8 mouse cellular contexts compared by ENCODE assay signal in genomic region chr2:120068555-120069465, GRCm38 (mm10). TPM values are rescaled to one million over a fixed set of nuclear protein-coding genes. Genes with fewer than 3 reads are reported as not detected.
DNase-seq lines count a peak whose midpoint lies in the region; ATAC-seq and TF ChIP-seq lines count a peak whose summit lies in the region.

No protein-coding gene starts in this region.

- TF ChIP-seq POLR2A in ES-Bruce4 (IDR thresholded peaks at IDR 0.05; ENCODE audit: insufficient read depth, low read length) = no peak
- TF ChIP-seq POLR2A in limb, embryonic 14.5 days (IDR thresholded peaks at IDR 0.05; ENCODE audit: borderline replicate concordance, extremely low read depth, insufficient read depth, insufficient read length) = no peak

- no peak overlapping the region for H3K27ac ChIP-seq in ES-Bruce4 (ENCODE audit: insufficient read depth, low read length)
- H3K27ac ChIP-seq in hindbrain, embryonic 10.5 days = peak overlapping the region; percentile 74
- no peak overlapping the region for H3K27ac ChIP-seq in limb, embryonic 14.5 days (replicated peaks; ENCODE audit: low read depth, low read length)
- no peak overlapping the region for H3K27ac ChIP-seq in neural tube, embryonic 12.5 days

- peak; percentile 44 for DNase-seq in CD4-positive, CD25-positive, alpha-beta regulatory T cell, adult 2 months (ENCODE audit: low read depth, low spot score)
- peak; percentile 53 for DNase-seq in hindbrain, embryonic 10.5 days (ENCODE audit: low spot score)
- peak; percentile 25 for DNase-seq in limb, embryonic 14.5 days (ENCODE audit: low spot score)
- DNase-seq in right cerebral cortex, postnatal 25 days = no peak

- peak; percentile 78 for TF ChIP-seq CTCF in ES-Bruce4 (IDR thresholded peaks at IDR 0.05; ENCODE audit: low read depth, low read length)

- WGBS in hindbrain, embryonic 10.5 days = 37% methylated on average over 16 of the region's 16 CpGs
- WGBS in limb, embryonic 14.5 days = 45% methylated on average over 16 of the region's 16 CpGs
- 43% methylated on average over 16 of the region's 16 CpGs for WGBS in neural tube, embryonic 12.5 days

- no peaks in the 10 kb centered on the region for H3K4me1 ChIP-seq in ES-Bruce4 (ENCODE audit: control insufficient read depth, insufficient read depth, low read length)
- peaks cover 34% of the 10 kb centered on the region for H3K4me1 ChIP-seq in hindbrain, embryonic 10.5 days (replicated peaks)
- no peaks in the 10 kb centered on the region for H3K4me1 ChIP-seq in limb, embryonic 14.5 days (ENCODE audit: control insufficient read depth, insufficient read depth, low read length)
- no peaks in the 10 kb centered on the region for H3K4me1 ChIP-seq in neural tube, embryonic 12.5 days

- no peak overlapping the region for H3K9ac ChIP-seq in ES-Bruce4 (ENCODE audit: low read depth, poor library complexity, severe bottlenecking)
- no peak overlapping the region; the same call in 1 of the 2 replicates for H3K9ac ChIP-seq in limb, embryonic 14.5 days (ENCODE audit: low read depth, low read length, severe bottlenecking)
- H3K9ac ChIP-seq in neural tube, embryonic 12.5 days = no peak overlapping the region

- ATAC-seq in CD4-positive, CD25-positive, alpha-beta regulatory T cell, adult 4 months = no peak
- peak; percentile 72 for ATAC-seq in common myeloid progenitor, adult 5-6 weeks (replicated peaks; ENCODE audit: low read depth, poor library complexity, severe bottlenecking)
- peak; percentile 21; the same call in 1 of the 2 replicates for ATAC-seq in limb, embryonic 14.5 days (ENCODE audit: low FRiP score, low read depth)
- peak; percentile 25; the same call in 1 of the 2 replicates for ATAC-seq in neural tube, embryonic 12.5 days (ENCODE audit: low FRiP score, low read depth)

- TF ChIP-seq EP300 in ES-Bruce4 (IDR thresholded peaks at IDR 0.05; ENCODE audit: insufficient read depth, low read depth, low read length) = no peak

- no peaks in the 10 kb centered on the region for H3K36me3 ChIP-seq in ES-Bruce4 (ENCODE audit: control insufficient read depth, insufficient read depth, low read length, poor library complexity, severe bottlenecking)
- H3K36me3 ChIP-seq in hindbrain, embryonic 10.5 days = no peaks in the 10 kb centered on the region
- no peaks in the 10 kb centered on the region for H3K36me3 ChIP-seq in limb, embryonic 14.5 days (ENCODE audit: control insufficient read depth, insufficient read depth, low read length)
- no peaks in the 10 kb centered on the region for H3K36me3 ChIP-seq in neural tube, embryonic 12.5 days

- H3K4me2 ChIP-seq in limb, embryonic 14.5 days (replicated peaks; ENCODE audit: low read depth, low read length, severe bottlenecking) = no peak overlapping the region
- 0 out of 2 replicates have a peak overlapping the region, but pooled peaks have one; percentile 15 for H3K4me2 ChIP-seq in neural tube, embryonic 12.5 days (replicated peaks)

- no peaks in the 10 kb centered on the region for H3K27me3 ChIP-seq in ES-Bruce4 (ENCODE audit: control insufficient read depth, insufficient read depth, low read length, poor library complexity, severe bottlenecking)
- H3K27me3 ChIP-seq in hindbrain, embryonic 10.5 days (ENCODE audit: insufficient read depth, poor library complexity, severe bottlenecking) = peaks cover 9% of the 10 kb centered on the region
- no peaks in the 10 kb centered on the region for H3K27me3 ChIP-seq in limb, embryonic 14.5 days (ENCODE audit: control insufficient read depth, insufficient read depth, low read length)
- H3K27me3 ChIP-seq in neural tube, embryonic 12.5 days (replicated peaks) = 0 out of 2 replicates have a peak, but pooled peaks cover 3% of the 10 kb centered on the region

- H3K9me3 ChIP-seq in ES-Bruce4 (replicated peaks; ENCODE audit: control insufficient read depth, insufficient read depth, low read length, poor library complexity, severe bottlenecking) = no peaks in the 10 kb centered on the region
- H3K9me3 ChIP-seq in hindbrain, embryonic 10.5 days = no peaks in the 10 kb centered on the region
- no peaks in the 10 kb centered on the region for H3K9me3 ChIP-seq in limb, embryonic 14.5 days (ENCODE audit: control insufficient read depth, low read length)
- H3K9me3 ChIP-seq in neural tube, embryonic 12.5 days = no peaks in the 10 kb centered on the region

- peak overlapping the region; percentile 54 for H3K4me3 ChIP-seq in ES-Bruce4 (ENCODE audit: low read depth, low read length)
- peak overlapping the region; percentile 11; the same call in 1 of the 2 replicates for H3K4me3 ChIP-seq in hindbrain, embryonic 10.5 days
- H3K4me3 ChIP-seq in limb, embryonic 14.5 days (replicated peaks; ENCODE audit: low read length) = no peak overlapping the region
- H3K4me3 ChIP-seq in neural tube, embryonic 12.5 days = no peak overlapping the region

RNA-seq across cellular contexts. Expression of gene Pla2g4b, which starts 35.6 kb away (rescaled TPM):
- polyA plus RNA-seq in CD4-positive, CD25-positive, alpha-beta regulatory T cell, adult 4 months (2017; shearing (Covaris generic)) = 1 to 10 TPM; 1.3 to 2.2 TPM
- 5.6 and 8.3 TPM in 2 replicates for polyA plus RNA-seq in ES-Bruce4 (2011; ENCODE audit: insufficient read depth, insufficient read length, low read depth, missing spikeins)
- total RNA-seq in common myeloid progenitor, adult 5-6 weeks (2017) = 0.64 TPM in 1 of 2 replicates, not detected in the other
- 3.2 and 3.8 TPM in 2 replicates for polyA plus RNA-seq in hindbrain, embryonic 10.5 days (2016; fragmentation: Nextera tagmentation; extraction: Ambion mirVana)
- 21.9 and 22.8 TPM in 2 replicates for polyA plus RNA-seq in limb, embryonic 14.5 days (2012; rRNA removed)
- polyA plus RNA-seq in limb, embryonic 14.5 days (2014; fragmentation: Nextera tagmentation; extraction: Ambion mirVana) = 1.7 and 1.9 TPM in 2 replicates
- polyA plus RNA-seq in neural tube, embryonic 12.5 days (2016; fragmentation: Nextera tagmentation; extraction: Ambion mirVana) = 4.6 and 4.9 TPM in 2 replicates

RNA-seq across cellular contexts. Expression of gene Gm28042, which starts 41.5 kb away (rescaled TPM):
- polyA plus RNA-seq in CD4-positive, CD25-positive, alpha-beta regulatory T cell, adult 4 months (2017; shearing (Covaris generic)) = 1 to 10 TPM; 2.5 to 2.9 TPM
- polyA plus RNA-seq in ES-Bruce4 (2011; ENCODE audit: insufficient read depth, insufficient read length, low read depth, missing spikeins) = 3.5 and 4.2 TPM in 2 replicates
- total RNA-seq in common myeloid progenitor, adult 5-6 weeks (2017) = 0.23 and 1.4 TPM in 2 replicates
- 3.3 and 6.0 TPM in 2 replicates for polyA plus RNA-seq in hindbrain, embryonic 10.5 days (2016; fragmentation: Nextera tagmentation; extraction: Ambion mirVana)
- polyA plus RNA-seq in limb, embryonic 14.5 days (2012; rRNA removed) = 19.5 and 26.1 TPM in 2 replicates
- 3.0 and 4.6 TPM in 2 replicates for polyA plus RNA-seq in limb, embryonic 14.5 days (2014; fragmentation: Nextera tagmentation; extraction: Ambion mirVana)
- 5.0 and 6.3 TPM in 2 replicates for polyA plus RNA-seq in neural tube, embryonic 12.5 days (2016; fragmentation: Nextera tagmentation; extraction: Ambion mirVana)

RNA-seq across cellular contexts. Expression of gene Jmjd7, which starts 41.5 kb away (rescaled TPM):
- 10 to 100 TPM; 24.3 to 28.4 TPM for polyA plus RNA-seq in CD4-positive, CD25-positive, alpha-beta regulatory T cell, adult 4 months (2017; shearing (Covaris generic))
- polyA plus RNA-seq in ES-Bruce4 (2011; ENCODE audit: insufficient read depth, insufficient read length, low read depth, missing spikeins) = 16.2 and 18.2 TPM in 2 replicates
- total RNA-seq in common myeloid progenitor, adult 5-6 weeks (2017) = 4.2 and 6.2 TPM in 2 replicates
- polyA plus RNA-seq in hindbrain, embryonic 10.5 days (2016; fragmentation: Nextera tagmentation; extraction: Ambion mirVana) = 24.2 and 25.1 TPM in 2 replicates
- 20.2 and 24.9 TPM in 2 replicates for polyA plus RNA-seq in limb, embryonic 14.5 days (2012; rRNA removed)
- 26.1 and 28.2 TPM in 2 replicates for polyA plus RNA-seq in limb, embryonic 14.5 days (2014; fragmentation: Nextera tagmentation; extraction: Ambion mirVana)
- 24.6 and 25.1 TPM in 2 replicates for polyA plus RNA-seq in neural tube, embryonic 12.5 days (2016; fragmentation: Nextera tagmentation; extraction: Ambion mirVana)

Comparison
In these comparisons a context has a peak if more than half of its experiments do, and no peak if none do; other contexts are left out.
1. H3K4me3 ChIP-seq: peak in ES-Bruce4 (single experiment) and hindbrain, embryonic 10.5 days (single experiment); none in limb, embryonic 14.5 days (single experiment) and neural tube, embryonic 12.5 days (single experiment).